Mouse (Mus musculus): ENCODE measurements around the gene Hist1h2bh.
"Not testable (repeated sequence)": the region's sequence is repeated elsewhere in the genome, so short reads cannot be mapped to it uniquely, and the experiment has no call there.

The Hist1h2bh gene

GRCm38 (mm10) chr13:23573034-23573897 lies 30.1 kb upstream of the Hist1h2bh start:
- DNase-seq, result not testable (repeated sequence)

- no peak for DNase-seq
These were observed 29.2 kb upstream of the Hist1h2bh start for GRCm38 (mm10) chr13:23572218-23573033.

GRCm38 (mm10) chr13:23571504-23572217 lies 28.5 kb upstream of the Hist1h2bh start:
- not testable (repeated sequence) for DNase-seq

- peak; percentile 76 for DNase-seq
These were observed 27.9 kb upstream of the Hist1h2bh start, which contains the start of the genes Hist1h2ae and Hist1h2bg for GRCm38 (mm10) chr13:23571022-23571503. TSS of gene Hist1h2ae (minus strand) at chr13:23571220. TSS of gene Hist1h2bg (plus strand) at chr13:23571396.

- not testable (repeated sequence) for DNase-seq
These were observed 27.2 kb upstream of the Hist1h2bh start for GRCm38 (mm10) chr13:23570261-23571021.

GRCm38 (mm10) chr13:23564482-23564881 lies 21.3 kb upstream of the Hist1h2bh start:
- no peak for DNase-seq

GRCm38 (mm10) chr13:23562699-23563462 lies 19.7 kb upstream of the Hist1h2bh start:
- peak; percentile 58 for DNase-seq

GRCm38 (mm10) chr13:23561883-23562659 lies 18.9 kb upstream of the Hist1h2bh start, which contains the start of gene Hist1h3e:
TSS of gene Hist1h3e (minus strand) at chr13:23562369.
- peak; percentile 95 for DNase-seq

- DNase-seq, result not testable (repeated sequence)
These were observed 18.3 kb upstream of the Hist1h2bh start for GRCm38 (mm10) chr13:23561531-23561882.

GRCm38 (mm10) chr13:23560699-23561098 lies 17.5 kb upstream of the Hist1h2bh start:
- not testable (repeated sequence) for DNase-seq

- no peak for DNase-seq
These were observed 13.7 kb upstream of the Hist1h2bh start for GRCm38 (mm10) chr13:23556906-23557305.

GRCm38 (mm10) chr13:23555839-23556416 lies 12.7 kb upstream of the Hist1h2bh start:
- DNase-seq, result peak; percentile 89

GRCm38 (mm10) chr13:23554925-23555838 lies 12.0 kb upstream of the Hist1h2bh start:
- peak; percentile 82 for DNase-seq

- no peak for DNase-seq
These were observed 11.2 kb upstream of the Hist1h2bh start for GRCm38 (mm10) chr13:23554393-23554792.

- no peak for DNase-seq
These were observed 9.8 kb upstream of the Hist1h2bh start, which contains the start of gene Hist1h1d for GRCm38 (mm10) chr13:23552962-23553361. TSS of gene Hist1h1d (plus strand) at chr13:23553262.

- no peak for DNase-seq
These were observed 9.0 kb upstream of the Hist1h2bh start for GRCm38 (mm10) chr13:23551931-23552914.

GRCm38 (mm10) chr13:23551146-23551834 lies 8.1 kb upstream of the Hist1h2bh start, which contains the start of gene Hist1h4f:
TSS of gene Hist1h4f (minus strand) at chr13:23551648.
- peak; percentile 91 for DNase-seq

Data from kidney, postnatal 14 days (tissue).